Mouse (Mus musculus): Measurements from ENCODE around the gene Tmem189. TPM values are rescaled to one million over a fixed set of nuclear protein-coding genes. Genes with fewer than 3 reads are reported as not detected.

The Tmem189 gene
- total and polyA plus RNA-seq, 3 experiments: 21.7 to 46.5 TPM; not detected in 1

DNA sequence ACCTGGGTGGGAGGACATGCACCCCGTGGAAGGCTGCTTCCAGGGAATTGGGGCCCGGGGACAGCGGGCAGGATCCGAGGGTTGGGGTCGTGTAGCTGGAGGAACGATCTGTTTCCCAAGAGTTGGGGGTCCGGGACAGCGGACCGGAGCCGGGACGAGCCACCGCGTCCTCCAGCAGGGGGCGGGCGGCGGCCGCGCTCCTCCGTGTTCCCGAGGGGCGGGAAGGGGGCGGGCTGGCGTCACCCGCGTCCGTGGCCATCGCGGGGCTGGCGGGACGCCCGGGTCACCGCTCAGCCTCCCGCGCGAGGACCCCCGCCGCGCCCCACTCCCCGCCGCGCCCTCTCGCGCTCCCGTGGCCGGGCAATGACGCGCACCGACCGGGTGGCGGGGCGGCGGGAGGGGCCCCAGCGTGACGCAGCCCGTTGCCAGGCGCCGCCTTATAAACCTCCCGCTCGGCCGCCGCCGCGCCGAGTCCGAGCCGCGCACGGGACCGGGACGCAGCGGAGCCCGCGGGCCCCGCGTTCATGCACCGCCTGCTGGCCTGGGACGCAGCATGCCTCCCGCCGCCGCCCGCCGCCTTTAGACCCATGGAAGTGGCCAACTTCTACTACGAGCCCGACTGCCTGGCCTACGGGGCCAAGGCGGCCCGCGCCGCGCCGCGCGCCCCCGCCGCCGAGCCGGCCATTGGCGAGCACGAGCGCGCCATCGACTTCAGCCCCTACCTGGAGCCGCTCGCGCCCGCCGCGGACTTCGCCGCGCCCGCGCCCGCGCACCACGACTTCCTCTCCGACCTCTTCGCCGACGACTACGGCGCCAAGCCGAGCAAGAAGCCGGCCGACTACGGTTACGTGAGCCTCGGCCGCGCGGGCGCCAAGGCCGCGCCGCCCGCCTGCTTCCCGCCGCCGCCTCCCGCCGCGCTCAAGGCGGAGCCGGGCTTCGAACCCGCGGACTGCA, 847 bp downstream of the Tmem189 start, which contains the start of gene Cebpb:
TSS of gene Cebpb (plus strand) at position 418 of the 954 bp plus-strand sequence.
- Histone ChIP-seq H3K79me2 (ENCODE audit: control insufficient read depth, insufficient read depth, low read length, poor library complexity) (peaks cover 30% of the 10 kb centered on the region), H3K27ac (ENCODE audit: control insufficient read depth, low read depth, low read length) (peak within 1 kb of the TSS; percentile 77), H3K9ac (ENCODE audit: control insufficient read depth, low read depth, low read length, poor library complexity, severe bottlenecking) (peak within 1 kb of the TSS; percentile 82), H3K27me3 (ENCODE audit: control insufficient read depth in 1 of 2, insufficient read depth in 2 of 2, low read length in 2 of 2) (no peaks in the 10 kb centered on the region), H3K4me3 (ENCODE audit: control insufficient read depth in 1 of 2, insufficient read depth in 1 of 2, low read depth in 2 of 2, low read length in 2 of 2) (peak within 1 kb of the TSS; percentile 73 to 96), H3K36me3 (ENCODE audit: control insufficient read depth in 1 of 2, insufficient read depth in 2 of 2, low read length in 2 of 2) (peaks cover 2 to 19% of the 10 kb centered on the region in 2 experiments; a peak in 3 of 4 replicates), H3K4me1 (ENCODE audit: control insufficient read depth in 1 of 2, insufficient read depth in 2 of 2, low read length in 2 of 2) (peaks cover 11 to 27% of the 10 kb centered on the region in 2 experiments), H3K9me3 (replicated peaks; ENCODE audit: insufficient read depth, low read length) (no peaks in the 10 kb centered on the region)
- peak; percentile 84 for DNase-seq (ENCODE audit: low read depth, low spot score)
- TF ChIP-seq JUND (IDR thresholded peaks at IDR 0.05; ENCODE audit: low read depth, low read length): no peak
- 0 out of 2 replicates have a peak, but pooled peaks have one; percentile 30 for TF ChIP-seq MAZ (IDR thresholded peaks at IDR 0.05; ENCODE audit: low read depth, low read length)
- no peak for TF ChIP-seq CHD1 (IDR thresholded peaks at IDR 0.05; ENCODE audit: low read depth, low read length)
- TF ChIP-seq KAT2A (conservative IDR thresholded peaks at IDR 0.05; ENCODE audit: low read depth, low read length): no peak; the same call in 1 of the 2 replicates
- TF ChIP-seq ETS1 (IDR thresholded peaks at IDR 0.05; ENCODE audit: low read depth, low read length): no peak
- no peak for TF ChIP-seq RCOR1 (IDR thresholded peaks at IDR 0.05; ENCODE audit: low read depth, low read length)
- no peak for TF ChIP-seq MYC (IDR thresholded peaks at IDR 0.05; ENCODE audit: low read depth, low read length)
- TF ChIP-seq TBP (IDR thresholded peaks at IDR 0.05; ENCODE audit: low read depth, low read length): 0 out of 2 replicates have a peak, but pooled peaks have one; percentile 11
- no peak for TF ChIP-seq ZKSCAN1 (IDR thresholded peaks at IDR 0.05; ENCODE audit: low read depth, low read length)
- peak; percentile 25; the same call in 1 of the 2 replicates for TF ChIP-seq ZC3H11A (IDR thresholded peaks at IDR 0.05; ENCODE audit: low read depth, low read length)
- no peak for TF ChIP-seq GATA1 (IDR thresholded peaks at IDR 0.05; ENCODE audit: low read depth, low read length)
- TF ChIP-seq MXI1 (IDR thresholded peaks at IDR 0.05; ENCODE audit: low read depth, low read length): no peak
- no peak for TF ChIP-seq ZNF384 (IDR thresholded peaks at IDR 0.05; ENCODE audit: low read depth, low read length)
- 0 out of 2 replicates have a peak, but pooled peaks have one; percentile 49 for TF ChIP-seq BHLHE40 (IDR thresholded peaks at IDR 0.05; ENCODE audit: borderline replicate concordance, low read depth, low read length)
- no peak for TF ChIP-seq POLR2AphosphoS5 (IDR thresholded peaks at IDR 0.05; ENCODE audit: borderline replicate concordance, low read depth, low read length)
- 0 out of 2 replicates have a peak, but pooled peaks have one; percentile 28 for TF ChIP-seq ELF1 (IDR thresholded peaks at IDR 0.05; ENCODE audit: low read depth, low read length)
- no peak for TF ChIP-seq USF2 (IDR thresholded peaks at IDR 0.05; ENCODE audit: borderline replicate concordance in 1 of 2, insufficient read depth in 1 of 2, low read depth in 1 of 2, low read length in 2 of 2)
- 0 out of 2 replicates have a peak, but pooled peaks have one; percentile 13 for TF ChIP-seq TCF12 (IDR thresholded peaks at IDR 0.05; ENCODE audit: low read depth, low read length)
- no peak for TF ChIP-seq EP300 (IDR thresholded peaks at IDR 0.05; ENCODE audit: low read depth in 1 of 2, low read length in 2 of 2)
- peak; percentile 21; the same call in 1 of the 2 replicates for TF ChIP-seq SIN3A (IDR thresholded peaks at IDR 0.05; ENCODE audit: low read length)
- TF ChIP-seq GABPA (IDR thresholded peaks at IDR 0.05; ENCODE audit: low read depth, low read length): no peak
- peak; percentile 72 for TF ChIP-seq NELFE (IDR thresholded peaks at IDR 0.05; ENCODE audit: low read depth, low read length)
- TF ChIP-seq POLR2A (IDR thresholded peaks at IDR 0.05; ENCODE audit: control insufficient read depth in 1 of 2, insufficient read depth in 1 of 2, low read depth in 1 of 2, low read length in 2 of 2, poor library complexity in 1 of 2): peak; percentile 69 to 78
- no peak for TF ChIP-seq CHD2 (IDR thresholded peaks at IDR 0.05; ENCODE audit: low read length)
- peak in 2 of 3 experiments; percentile 59 to 79; a peak in 5 of 6 replicates for TF ChIP-seq CTCF (IDR thresholded peaks at IDR 0.05 in 2 of 3, conservative IDR thresholded peaks at IDR 0.05 in 1 of 3; ENCODE audit: control insufficient read depth in 1 of 3, insufficient read depth in 1 of 3, low read depth in 2 of 3, low read length in 3 of 3, poor library complexity in 1 of 3, severe bottlenecking in 1 of 3)
- no peak for TF ChIP-seq MYB (IDR thresholded peaks at IDR 0.05; ENCODE audit: low read depth, low read length)
- 0 out of 2 replicates have a peak, but pooled peaks have one; percentile 23 for TF ChIP-seq USF1 (IDR thresholded peaks at IDR 0.05; ENCODE audit: low read depth, low read length)
- peak; percentile 60; the same call in 1 of the 2 replicates for TF ChIP-seq ZMIZ1 (IDR thresholded peaks at IDR 0.05; ENCODE audit: low read depth, low read length)
- TF ChIP-seq UBTF (IDR thresholded peaks at IDR 0.05; ENCODE audit: borderline replicate concordance, insufficient read depth, low read depth, low read length): 0 out of 2 replicates have a peak, but pooled peaks have one; percentile 29
- TF ChIP-seq RAD21 (IDR thresholded peaks at IDR 0.05; ENCODE audit: low read depth, low read length): peak; percentile 26
- TF ChIP-seq TAL1 (IDR thresholded peaks at IDR 0.05; ENCODE audit: low read length): no peak
- peak; percentile 56 for TF ChIP-seq SMC3 (IDR thresholded peaks at IDR 0.05; ENCODE audit: low read depth, low read length)
- TF ChIP-seq NRF1 (IDR thresholded peaks at IDR 0.05; ENCODE audit: insufficient read depth, low read depth, low read length, poor library complexity, severe bottlenecking): peak; percentile 43; the same call in 1 of the 2 replicates
- no peak for TF ChIP-seq MAX (IDR thresholded peaks at IDR 0.05; ENCODE audit: low read length)

Measured in MEL (cell line).